Mouse (Mus musculus): Measurements from ENCODE around the gene 4930432M17Rik. TPM values are rescaled to one million over a fixed set of nuclear protein-coding genes. Genes with fewer than 3 reads are reported as not detected.

The 4930432M17Rik gene
- total and polyA plus RNA-seq, 2 experiments from 2014 or later = not detected

- H3K9me3 ChIP-seq (ENCODE audit: low read length) = no peaks in the 10 kb centered on the region
- peak; percentile 69 for TF ChIP-seq CTCF (IDR thresholded peaks at IDR 0.05; ENCODE audit: low read depth)
- WGBS = 52% methylated on average over 6 of the region's 6 CpGs
- peak; percentile 84 for DNase-seq (ENCODE audit: low spot score)
- no peak overlapping the region for H3K4me3 ChIP-seq (ENCODE audit: low read length)
- no peaks in the 10 kb centered on the region for H3K4me1 ChIP-seq (ENCODE audit: insufficient read depth, low read length)
- no peak overlapping the region for H3K4me2 ChIP-seq (ENCODE audit: low read depth, low read length)
- H3K27me3 ChIP-seq (ENCODE audit: insufficient read depth, low read length) = no peaks in the 10 kb centered on the region
- ATAC-seq = peak; percentile 95
- H3K9ac ChIP-seq (replicated peaks; ENCODE audit: low read length) = no peak overlapping the region
- peak overlapping the region; percentile 27; the same call in 1 of the 2 replicates for H3K27ac ChIP-seq
- H3K36me3 ChIP-seq (ENCODE audit: insufficient read depth, low read length) = no peaks in the 10 kb centered on the region
Measured at GRCm38 (mm10) chr3:121636315-121636714, 34.2 kb upstream of the 4930432M17Rik start.

- Histone ChIP-seq H3K36me3 (ENCODE audit: insufficient read depth, low read length) (no peaks in the 10 kb centered on the region), H3K9ac (replicated peaks; ENCODE audit: low read length) (no peak overlapping the region), H3K4me2 (ENCODE audit: low read depth, low read length) (no peak overlapping the region), H3K27me3 (ENCODE audit: insufficient read depth, low read length) (no peaks in the 10 kb centered on the region), H3K9me3 (ENCODE audit: low read length) (no peaks in the 10 kb centered on the region), H3K4me3 (ENCODE audit: low read length) (no peak overlapping the region), H3K27ac (peak overlapping the region; percentile 27; the same call in 1 of the 2 replicates), H3K4me1 (ENCODE audit: insufficient read depth, low read length) (no peaks in the 10 kb centered on the region)
- DNase-seq (ENCODE audit: low spot score) = no peak
- WGBS = 68% methylated on average over 7 of the region's 7 CpGs
- no peak for TF ChIP-seq CTCF (IDR thresholded peaks at IDR 0.05; ENCODE audit: low read depth)
- ATAC-seq = no peak
Measured at GRCm38 (mm10) chr3:121636748-121637147, 33.8 kb upstream of the 4930432M17Rik start.

GRCm38 (mm10) chr3:121637792-121638191, 32.8 kb upstream of the 4930432M17Rik start:
- H3K36me3 ChIP-seq (ENCODE audit: insufficient read depth, low read length) = no peaks in the 10 kb centered on the region
- no peak overlapping the region for H3K4me3 ChIP-seq (ENCODE audit: low read length)
- 87% methylated on average over 5 of the region's 5 CpGs for WGBS
- H3K9ac ChIP-seq (replicated peaks; ENCODE audit: low read length) = no peak overlapping the region
- H3K4me1 ChIP-seq (ENCODE audit: insufficient read depth, low read length) = no peaks in the 10 kb centered on the region
- TF ChIP-seq CTCF (IDR thresholded peaks at IDR 0.05; ENCODE audit: low read depth) = no peak
- no peak overlapping the region for H3K4me2 ChIP-seq (ENCODE audit: low read depth, low read length)
- no peak for DNase-seq (ENCODE audit: low spot score)
- no peak overlapping the region for H3K27ac ChIP-seq
- H3K9me3 ChIP-seq (ENCODE audit: low read length) = no peaks in the 10 kb centered on the region
- H3K27me3 ChIP-seq (ENCODE audit: insufficient read depth, low read length) = no peaks in the 10 kb centered on the region
- no peak for ATAC-seq

- H3K9me3 ChIP-seq (ENCODE audit: low read length) = no peaks in the 10 kb centered on the region
- DNase-seq (ENCODE audit: low spot score) (no peak), ATAC-seq (no peak)
- TF ChIP-seq CTCF (IDR thresholded peaks at IDR 0.05; ENCODE audit: low read depth) = no peak
- H3K4me3 ChIP-seq (ENCODE audit: low read length) = no peak overlapping the region
- H3K27me3 ChIP-seq (ENCODE audit: insufficient read depth, low read length) = no peaks in the 10 kb centered on the region
- no peak overlapping the region for H3K4me2 ChIP-seq (ENCODE audit: low read depth, low read length)
- no peak overlapping the region for H3K9ac ChIP-seq (replicated peaks; ENCODE audit: low read length)
- peaks cover 3% of the 10 kb centered on the region; the same call in 1 of the 2 replicates for H3K4me1 ChIP-seq (ENCODE audit: insufficient read depth, low read length)
- no peaks in the 10 kb centered on the region for H3K36me3 ChIP-seq (ENCODE audit: insufficient read depth, low read length)
- no peak overlapping the region for H3K27ac ChIP-seq
- 88% methylated on average over 3 of the region's 3 CpGs for WGBS
Measured at GRCm38 (mm10) chr3:121638241-121638640, 32.3 kb upstream of the 4930432M17Rik start.

GRCm38 (mm10) chr3:121640611-121641010, 30.0 kb upstream of the 4930432M17Rik start:
- Histone ChIP-seq H3K4me2 (ENCODE audit: low read depth, low read length) (no peak overlapping the region), H3K27ac (no peak overlapping the region), H3K4me1 (ENCODE audit: insufficient read depth, low read length) (peaks cover 4% of the 10 kb centered on the region; the same call in 1 of the 2 replicates), H3K27me3 (ENCODE audit: insufficient read depth, low read length) (no peaks in the 10 kb centered on the region), H3K4me3 (ENCODE audit: low read length) (no peak overlapping the region), H3K9me3 (ENCODE audit: low read length) (no peaks in the 10 kb centered on the region), H3K9ac (replicated peaks; ENCODE audit: low read length) (no peak overlapping the region), H3K36me3 (ENCODE audit: insufficient read depth, low read length) (no peaks in the 10 kb centered on the region)
- ATAC-seq (no peak), DNase-seq (ENCODE audit: low spot score) (no peak)
- 37% methylated on average over 2 of the region's 2 CpGs for WGBS
- TF ChIP-seq CTCF (IDR thresholded peaks at IDR 0.05; ENCODE audit: low read depth) = no peak

GRCm38 (mm10) chr3:121643236-121643635, 27.3 kb upstream of the 4930432M17Rik start:
- Histone ChIP-seq H3K27me3 (ENCODE audit: insufficient read depth, low read length) (no peaks in the 10 kb centered on the region), H3K4me1 (ENCODE audit: insufficient read depth, low read length) (peaks cover 4% of the 10 kb centered on the region; the same call in 1 of the 2 replicates), H3K4me2 (ENCODE audit: low read depth, low read length) (no peak overlapping the region), H3K9ac (replicated peaks; ENCODE audit: low read length) (no peak overlapping the region), H3K27ac (no peak overlapping the region; the same call in 1 of the 2 replicates), H3K36me3 (ENCODE audit: insufficient read depth, low read length) (no peaks in the 10 kb centered on the region), H3K9me3 (ENCODE audit: low read length) (no peaks in the 10 kb centered on the region), H3K4me3 (ENCODE audit: low read length) (no peak overlapping the region)
- no peak for TF ChIP-seq CTCF (IDR thresholded peaks at IDR 0.05; ENCODE audit: low read depth)
- WGBS = 56% methylated on average over 8 of the region's 8 CpGs
- ATAC-seq (0 out of 2 replicates have a peak, but pooled peaks have one; percentile 29), DNase-seq (ENCODE audit: low spot score) (peak; percentile 26)

- Histone ChIP-seq H3K36me3 (ENCODE audit: insufficient read depth, low read length) (no peaks in the 10 kb centered on the region), H3K27ac (no peak overlapping the region), H3K4me2 (ENCODE audit: low read depth, low read length) (no peak overlapping the region), H3K27me3 (ENCODE audit: insufficient read depth, low read length) (no peaks in the 10 kb centered on the region), H3K4me1 (ENCODE audit: insufficient read depth, low read length) (peaks cover 4% of the 10 kb centered on the region; the same call in 1 of the 2 replicates), H3K9me3 (ENCODE audit: low read length) (no peaks in the 10 kb centered on the region), H3K9ac (replicated peaks; ENCODE audit: low read length) (no peak overlapping the region), H3K4me3 (ENCODE audit: low read length) (no peak overlapping the region)
- TF ChIP-seq CTCF (IDR thresholded peaks at IDR 0.05; ENCODE audit: low read depth) = no peak
- DNase-seq (ENCODE audit: low spot score) (no peak), ATAC-seq (no peak)
- 39% methylated on average over 7 of the region's 7 CpGs for WGBS
Measured at GRCm38 (mm10) chr3:121645447-121645846, 25.1 kb upstream of the 4930432M17Rik start.

Measured in hindbrain, postnatal 0 days (tissue).